Mouse (Mus musculus) heart, embryonic 11.5 days (tissue): ENCODE measurements around the gene Lexm. TPM values are rescaled to one million over a fixed set of nuclear protein-coding genes. Genes with fewer than 3 reads are reported as not detected.

Experiments used
- ATAC-seq: fragments of 200-750 bp; cut with Nextera tagmentation; replicated peaks from 2 replicates; pipeline ENCODE4 v1.8.0; 2017; ENCODE audit warnings: moderate library complexity; ENCODE audit not compliant: insufficient number of reproducible peaks, low FRiP score, low TSS enrichment
- H3K27ac ChIP-seq: fragments of 300-500 bp; sonication (generic); 2 replicates; pipeline ENCODE4 v1.5.1; 2014; ENCODE audit warnings: mild to moderate bottlenecking, low read depth, low read length
- H3K27me3 ChIP-seq: fragments of 300-500 bp; sonication (generic); 2 replicates; pipeline ENCODE4 v1.6.1; 2014; ENCODE audit warnings: mild to moderate bottlenecking, low read length, mixed read lengths; ENCODE audit not compliant: control insufficient read depth, insufficient read depth
- H3K36me3 ChIP-seq: fragments of 300-500 bp; sonication (generic); 2 replicates; pipeline ENCODE4 v1.6.1; 2014; ENCODE audit warnings: mild to moderate bottlenecking, low read length, moderate library complexity, mixed read lengths; ENCODE audit not compliant: control insufficient read depth, insufficient read depth
- H3K4me1 ChIP-seq: fragments of 300-500 bp; sonication (generic); 2 replicates; pipeline ENCODE4 v1.6.1; 2014; ENCODE audit warnings: low read length; ENCODE audit not compliant: control insufficient read depth, insufficient read depth
- H3K4me2 ChIP-seq: fragments of 300-500 bp; sonication (generic); 2 replicates; pipeline ENCODE4 v1.6.1; 2014; ENCODE audit warnings: mild to moderate bottlenecking, moderate library complexity
- H3K4me3 ChIP-seq: fragments of 300-500 bp; sonication (generic); 2 replicates; pipeline ENCODE4 v1.5.1; 2014; ENCODE audit warnings: low read depth, low read length
- H3K9ac ChIP-seq: fragments of 300-500 bp; sonication (generic); 2 replicates; pipeline ENCODE4 v1.6.1; 2014; ENCODE audit warnings: mild to moderate bottlenecking, low read depth, low read length, moderate library complexity
- H3K9me3 ChIP-seq: fragments of 300-500 bp; sonication (generic); replicated peaks from 2 replicates; pipeline ENCODE4 v1.6.1; 2016; ENCODE audit warnings: low read length; ENCODE audit not compliant: control insufficient read depth
- WGBS: fragments of 180-500 bp; shearing (Covaris S2); extraction: QIAGEN DNeasy Blood & Tissue Kit; methylation state at CpG from one replicate; pipeline ENCODE4 v1.1.7; 2014; ENCODE audit not compliant: insufficient replicate concordance; 5-methylcytosine and 5-hydroxymethylcytosine counted together
- polyA plus RNA-seq: library from polyadenylated mRNA; unstranded; fragments of >200 nt; fragmentation: Nextera tagmentation; extraction: Ambion mirVana; gene quantifications from 2 replicates; pipeline ENCODE4 v1.2.1, GENCODE M21; 2014

Gene Lexm
- polyA plus RNA-seq, 1 experiment from 2014 or later, result 0.34 TPM

DNA sequence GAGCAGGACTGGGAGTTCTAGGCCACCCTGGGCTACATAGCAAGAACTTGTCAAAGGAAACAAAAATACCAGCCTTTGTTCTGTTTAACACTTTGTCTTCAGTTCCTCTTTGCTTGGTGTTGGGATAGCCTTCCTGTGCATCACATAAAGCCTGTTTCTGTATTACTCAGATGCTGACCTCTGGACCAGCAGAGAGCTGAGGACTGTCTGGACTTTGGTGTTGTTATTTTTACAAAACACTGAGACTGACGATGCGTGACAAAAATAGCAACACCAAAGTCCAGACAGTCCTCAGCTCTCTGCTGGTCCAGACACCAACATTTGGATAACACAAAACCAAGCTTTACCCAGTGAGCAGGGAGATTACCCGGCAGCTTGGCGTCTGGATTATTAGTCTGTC, 16.3 kb downstream of the Lexm start:
- ATAC-seq, result no peak
- Histone ChIP-seq H3K4me2 (no peak overlapping the region), H3K27ac (no peak overlapping the region), H3K36me3 (no peaks in the 10 kb centered on the region), H3K9ac (no peak overlapping the region), H3K27me3 (no peaks in the 10 kb centered on the region), H3K4me3 (no peak overlapping the region), H3K9me3 (no peaks in the 10 kb centered on the region), H3K4me1 (no peaks in the 10 kb centered on the region)
- WGBS, result 52% methylated on average over 4 of the region's 4 CpGs

DNA sequence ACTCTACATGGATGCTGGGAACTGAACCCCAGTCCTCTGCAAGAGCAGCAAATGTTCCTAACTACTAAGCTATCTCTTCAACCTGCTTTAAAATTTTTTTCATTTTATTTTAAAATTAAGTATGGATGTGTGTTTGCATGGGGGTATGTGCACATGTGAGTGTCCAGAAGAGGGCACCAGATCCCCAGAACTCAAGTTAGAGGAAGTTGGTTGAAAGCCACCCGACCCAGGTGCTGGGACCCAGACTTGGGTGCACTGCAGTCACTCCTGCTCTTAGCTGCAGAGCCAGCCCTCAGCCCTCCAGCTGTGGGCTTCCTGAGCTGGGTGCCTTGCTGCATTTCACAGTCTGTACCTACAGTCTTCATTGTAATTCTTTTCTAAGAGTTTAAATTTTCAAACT, 17.6 kb downstream of the Lexm start:
- ATAC-seq, result no peak
- H3K4me2 ChIP-seq, result no peak overlapping the region
- H3K4me3 ChIP-seq, result no peak overlapping the region
- H3K27ac ChIP-seq, result no peak overlapping the region
- H3K36me3 ChIP-seq, result no peaks in the 10 kb centered on the region
- H3K4me1 ChIP-seq, result no peaks in the 10 kb centered on the region
- H3K27me3 ChIP-seq, result no peaks in the 10 kb centered on the region
- no peaks in the 10 kb centered on the region for H3K9me3 ChIP-seq
- no peak overlapping the region for H3K9ac ChIP-seq
- 58% methylated on average over 1 of the region's 1 CpGs for WGBS

DNA sequence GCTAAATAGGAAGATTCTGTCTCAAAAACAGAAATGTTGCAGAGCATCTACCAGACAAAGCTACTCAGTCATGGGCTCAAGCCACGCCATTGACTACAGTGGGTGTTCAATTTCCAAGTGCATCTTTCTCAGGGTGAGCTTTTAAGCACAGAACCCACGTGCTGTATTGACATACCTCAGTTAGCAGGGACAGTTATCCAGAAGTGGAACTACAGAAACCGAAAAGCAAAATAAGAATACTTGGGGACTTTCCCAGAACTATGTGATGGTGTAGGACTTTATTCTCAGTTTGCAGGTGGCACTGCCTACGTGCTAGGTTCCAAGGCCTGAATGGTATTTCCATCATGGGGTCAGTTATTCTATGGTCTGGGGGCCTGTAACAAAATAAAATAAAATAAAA, 19.3 kb downstream of the Lexm start:
- Histone ChIP-seq H3K4me1 (no peaks in the 10 kb centered on the region), H3K36me3 (no peaks in the 10 kb centered on the region), H3K9ac (no peak overlapping the region), H3K27ac (no peak overlapping the region), H3K4me2 (no peak overlapping the region), H3K27me3 (no peaks in the 10 kb centered on the region), H3K9me3 (no peaks in the 10 kb centered on the region), H3K4me3 (no peak overlapping the region)
- ATAC-seq, result no peak
- 78% methylated on average over 4 of the region's 4 CpGs for WGBS

DNA sequence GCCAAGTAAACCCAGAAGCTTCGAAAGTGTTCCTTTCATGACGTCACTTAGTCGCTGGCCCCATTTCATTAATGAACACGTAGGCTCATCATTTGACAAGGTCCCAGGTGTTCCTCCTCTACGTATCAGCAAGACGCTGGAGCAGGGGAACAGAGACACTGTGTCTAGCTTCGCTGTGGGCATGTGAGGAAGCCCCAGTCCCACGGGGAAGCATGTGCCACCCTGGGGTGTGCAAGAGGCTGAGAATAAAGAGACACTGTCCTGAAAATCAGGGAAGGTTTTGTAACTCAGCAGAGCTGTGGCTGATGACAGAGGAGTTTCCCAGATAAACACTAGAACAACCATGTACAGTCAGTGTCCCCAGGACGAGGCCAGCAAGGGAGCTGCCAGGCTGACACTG, 20.0 kb downstream of the Lexm start:
- no peaks in the 10 kb centered on the region for H3K9me3 ChIP-seq
- H3K27ac ChIP-seq, result no peak overlapping the region
- H3K9ac ChIP-seq, result no peak overlapping the region
- no peak overlapping the region for H3K4me2 ChIP-seq
- no peak overlapping the region for H3K4me3 ChIP-seq
- WGBS, result 72% methylated on average over 9 of the region's 9 CpGs
- no peaks in the 10 kb centered on the region for H3K36me3 ChIP-seq
- H3K4me1 ChIP-seq, result no peaks in the 10 kb centered on the region
- ATAC-seq, result no peak
- H3K27me3 ChIP-seq, result no peaks in the 10 kb centered on the region

DNA sequence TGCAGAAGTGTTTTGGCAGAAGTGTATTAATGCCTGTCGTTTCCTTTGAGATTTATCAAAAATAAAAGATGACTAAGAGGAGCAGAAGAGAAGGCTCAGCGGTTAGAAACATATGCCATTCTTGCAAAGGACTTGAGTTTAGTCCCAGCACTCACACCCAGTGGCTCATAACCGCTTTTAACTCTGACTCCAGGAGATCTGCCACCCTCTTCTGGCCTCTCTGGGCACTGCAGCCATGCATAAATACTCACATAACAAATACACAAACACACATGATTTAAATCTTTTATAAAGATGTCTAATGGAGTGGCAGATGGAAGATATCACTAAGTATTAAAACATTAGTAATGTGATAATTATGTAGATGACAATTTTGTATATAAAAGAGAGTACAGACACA, 20.8 kb downstream of the Lexm start:
- Histone ChIP-seq H3K9me3 (no peaks in the 10 kb centered on the region), H3K4me3 (no peak overlapping the region), H3K27ac (no peak overlapping the region), H3K9ac (no peak overlapping the region), H3K27me3 (no peaks in the 10 kb centered on the region), H3K4me1 (no peaks in the 10 kb centered on the region), H3K4me2 (no peak overlapping the region), H3K36me3 (no peaks in the 10 kb centered on the region)
- no peak for ATAC-seq
- WGBS, result 55% methylated on average over 3 of the region's 3 CpGs

DNA sequence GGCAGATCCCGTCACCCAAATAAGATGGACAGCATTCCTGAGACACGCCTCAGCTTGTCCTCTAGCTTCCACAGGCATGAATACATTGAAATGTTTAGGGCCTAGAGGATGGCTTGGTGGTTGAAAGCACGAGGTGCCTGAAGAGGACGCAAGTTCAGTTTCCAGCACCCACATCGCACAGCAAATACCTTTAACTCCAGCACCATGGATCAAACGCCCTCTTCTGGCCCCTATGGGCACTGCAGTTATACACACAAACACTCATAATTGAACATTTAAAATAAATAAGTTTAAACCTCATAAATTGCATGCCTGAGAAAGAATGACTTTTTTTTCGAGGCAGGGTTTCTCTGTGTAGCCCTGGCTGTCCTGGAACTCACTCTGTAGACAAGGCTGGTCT, 23.4 kb downstream of the Lexm start:
- WGBS, result 55% methylated on average over 7 of the region's 7 CpGs
- Histone ChIP-seq H3K27me3 (no peaks in the 10 kb centered on the region), H3K9ac (no peak overlapping the region), H3K9me3 (no peaks in the 10 kb centered on the region), H3K27ac (no peak overlapping the region), H3K4me3 (no peak overlapping the region), H3K36me3 (peaks cover 6% of the 10 kb centered on the region), H3K4me2 (no peak overlapping the region), H3K4me1 (no peaks in the 10 kb centered on the region)
- no peak for ATAC-seq

DNA sequence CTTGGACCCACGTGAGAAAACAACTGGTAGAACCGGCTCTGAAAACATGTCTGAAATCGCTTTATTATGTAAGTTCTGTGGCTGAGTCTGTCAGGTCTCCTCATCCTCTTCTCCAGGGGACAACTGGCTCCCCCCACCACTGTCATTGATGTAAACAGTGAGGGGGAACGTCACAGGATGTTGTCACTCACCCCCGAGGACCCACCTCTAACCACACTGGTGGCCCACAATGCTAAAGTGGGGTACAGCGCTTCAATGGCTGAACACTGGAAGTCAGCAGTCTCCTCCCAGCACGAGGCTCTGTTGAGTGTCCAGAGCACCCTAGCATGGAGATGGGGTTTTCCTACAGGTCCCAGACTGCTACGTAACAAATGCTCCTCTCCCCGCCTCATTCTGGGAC, 26.2 kb downstream of the Lexm start:
- no peak overlapping the region for H3K4me2 ChIP-seq
- H3K4me1 ChIP-seq, result no peaks in the 10 kb centered on the region
- no peaks in the 10 kb centered on the region for H3K27me3 ChIP-seq
- peaks cover 20% of the 10 kb centered on the region for H3K36me3 ChIP-seq
- no peaks in the 10 kb centered on the region for H3K9me3 ChIP-seq
- WGBS, result 89% methylated on average over 9 of the region's 9 CpGs
- H3K9ac ChIP-seq, result no peak overlapping the region
- no peak overlapping the region for H3K27ac ChIP-seq
- ATAC-seq, result no peak
- no peak overlapping the region for H3K4me3 ChIP-seq

DNA sequence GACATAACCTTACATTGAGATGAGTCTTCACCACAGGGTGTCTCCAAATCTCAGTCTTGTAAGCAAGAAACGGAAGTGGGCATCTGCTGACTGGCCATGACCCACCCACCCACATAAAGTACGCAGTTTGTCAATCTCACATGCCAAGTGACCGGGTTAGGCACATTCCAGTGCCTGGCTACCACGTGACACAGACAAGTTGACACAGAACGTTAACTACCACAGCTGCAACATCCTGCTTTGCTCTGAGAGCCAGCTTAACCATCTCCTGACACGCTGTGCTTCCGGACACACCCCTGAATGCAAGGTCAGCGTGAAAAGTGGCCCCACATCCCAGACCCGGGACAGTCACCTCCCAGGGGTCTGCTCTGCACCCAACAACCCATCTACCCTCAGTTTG, 26.9 kb downstream of the Lexm start:
- no peaks in the 10 kb centered on the region for H3K9me3 ChIP-seq
- no peak overlapping the region for H3K9ac ChIP-seq
- 67% methylated on average over 9 of the region's 9 CpGs for WGBS
- peaks cover 23% of the 10 kb centered on the region for H3K36me3 ChIP-seq
- no peaks in the 10 kb centered on the region for H3K27me3 ChIP-seq
- no peak overlapping the region for H3K27ac ChIP-seq
- H3K4me3 ChIP-seq, result no peak overlapping the region
- no peak overlapping the region for H3K4me2 ChIP-seq
- ATAC-seq, result no peak
- H3K4me1 ChIP-seq, result no peaks in the 10 kb centered on the region

DNA sequence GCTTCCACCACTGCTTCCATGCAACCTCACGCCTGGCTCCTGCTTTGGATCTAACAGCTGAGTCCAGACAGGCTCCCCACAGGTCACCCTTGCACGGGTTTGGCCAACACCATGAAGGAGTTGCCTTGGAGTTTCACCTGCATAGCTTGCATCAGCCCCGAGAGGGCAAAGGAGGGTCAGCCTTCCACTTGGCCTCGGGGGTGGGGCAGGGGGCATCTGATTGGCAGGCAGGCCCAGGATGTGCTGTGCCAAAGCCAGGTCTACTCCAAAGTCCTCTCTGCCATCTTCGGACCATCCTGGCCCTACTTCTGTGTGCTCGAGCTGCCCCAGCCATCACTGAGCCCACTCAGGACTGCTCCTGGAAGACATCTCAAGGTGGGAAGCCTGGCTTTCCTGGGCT, 30.0 kb downstream of the Lexm start:
- H3K9me3 ChIP-seq, result no peaks in the 10 kb centered on the region
- no peaks in the 10 kb centered on the region for H3K27me3 ChIP-seq
- H3K4me3 ChIP-seq, result no peak overlapping the region
- H3K36me3 ChIP-seq, result peaks cover 36% of the 10 kb centered on the region
- H3K27ac ChIP-seq, result no peak overlapping the region
- no peak overlapping the region for H3K4me2 ChIP-seq
- ATAC-seq, result no peak
- H3K4me1 ChIP-seq, result peaks cover 7% of the 10 kb centered on the region
- WGBS, result 89% methylated on average over 6 of the region's 6 CpGs
- H3K9ac ChIP-seq, result no peak overlapping the region
